Mouse (Mus musculus) CH12.LX (cell line): ENCODE results near the gene Ptch2. TPM values are rescaled to one million over a fixed set of nuclear protein-coding genes. Genes with fewer than 3 reads are reported as not detected.

Source experiments
- DNase-seq: peaks from one replicate; pipeline ENCODE4 v3.0.0-alpha.2; 2013; ENCODE audit errors: extremely low read depth
- H3K27ac ChIP-seq: 2 replicates; pipeline ENCODE4 v1.5.1; 2012; ENCODE audit warnings: low read depth, mild to moderate bottlenecking, control low read depth, moderate library complexity; ENCODE audit not compliant: insufficient read depth
- H3K27me3 ChIP-seq: replicated peaks from 2 replicates; pipeline ENCODE3; 2012; ENCODE audit warnings: inconsistent platforms
- H3K36me3 ChIP-seq, 2 experiments: replicated peaks in 1 of 2; 2 replicates each; pipeline versions ENCODE3 to v1.6.1; 2012; ENCODE audit warnings: inconsistent platforms in 1 of 2, low read length in 1 of 2, mild to moderate bottlenecking in 1 of 2, mixed read lengths in 1 of 2, moderate library complexity in 1 of 2; ENCODE audit not compliant: control insufficient read depth in 1 of 2, insufficient read depth in 1 of 2
- H3K4me1 ChIP-seq, 2 experiments: 2 replicates each; pipeline ENCODE4 v1.6.1; 2012; ENCODE audit warnings: inconsistent platforms in 1 of 2, moderate library complexity in 1 of 2; ENCODE audit not compliant: insufficient read depth in 2 of 2, control insufficient read depth in 1 of 2
- H3K4me2 ChIP-seq: 2 replicates; pipeline ENCODE4 v1.6.1; 2012; ENCODE audit warnings: low read depth, mild to moderate bottlenecking, control low read depth; ENCODE audit not compliant: poor library complexity, insufficient read depth, severe bottlenecking
- H3K4me3 ChIP-seq, 3 experiments: fragments of 150-350 bp in 1 of 3; sonication (generic) in 1 of 3; replicated peaks in 1 of 3; 2 replicates each; pipeline versions ENCODE3 to v1.5.1; 2011 to 2012; ENCODE audit warnings: low read depth in 2 of 3, low read length in 2 of 3, mild to moderate bottlenecking in 2 of 3, moderate library complexity in 2 of 3, control low read depth in 1 of 3, improper control_type of control experiment in 1 of 3, inconsistent platforms in 1 of 3, mixed read lengths in 1 of 3; ENCODE audit not compliant: poor library complexity in 1 of 3
- H3K79me2 ChIP-seq: replicated peaks from 2 replicates; pipeline ENCODE4 v1.6.1; 2012; ENCODE audit warnings: mild to moderate bottlenecking, moderate library complexity; ENCODE audit not compliant: control insufficient read depth, poor library complexity, insufficient read depth, severe bottlenecking; ENCODE audit errors: extremely low read depth
- H3K9ac ChIP-seq: 2 replicates; pipeline ENCODE4 v1.6.1; 2012; ENCODE audit warnings: low read depth, mild to moderate bottlenecking, control low read depth, moderate library complexity; ENCODE audit not compliant: insufficient read depth
- H3K9me3 ChIP-seq: replicated peaks from 2 replicates; pipeline ENCODE3; 2012; ENCODE audit warnings: low read length, inconsistent platforms, mixed read lengths
- BHLHE40 ChIP-seq: IDR thresholded peaks from 2 replicates; pipeline ENCODE4 v1.6.1; 2011; ENCODE audit warnings: mild to moderate bottlenecking, low read depth, low read length, improper control_type of control experiment
- CHD1 ChIP-seq: IDR thresholded peaks from 2 replicates; pipeline ENCODE4 v1.6.1; 2012; ENCODE audit warnings: low read depth, low read length, improper control_type of control experiment, inconsistent platforms
- CHD2 ChIP-seq: IDR thresholded peaks from 2 replicates; pipeline ENCODE4 v1.6.1; 2011; ENCODE audit warnings: low read length, improper control_type of control experiment
- CTCF ChIP-seq, 2 experiments: IDR thresholded peaks in 1 of 2; conservative IDR thresholded peaks in 1 of 2; 2 replicates each; pipeline ENCODE4 v1.5.1; 2011 to 2012; ENCODE audit warnings: low read depth in 2 of 2, low read length in 2 of 2, improper control_type of control experiment in 1 of 2, inconsistent platforms in 1 of 2, mild to moderate bottlenecking in 1 of 2, moderate library complexity in 1 of 2
- E2F4 ChIP-seq: IDR thresholded peaks from 2 replicates; pipeline ENCODE4 v1.6.1; 2011; ENCODE audit warnings: low read depth, low read length, improper control_type of control experiment; ENCODE audit not compliant: insufficient replicate concordance
- ELF1 ChIP-seq: IDR thresholded peaks from 2 replicates; pipeline ENCODE4 v1.6.1; 2014; ENCODE audit warnings: low read depth, mild to moderate bottlenecking, inconsistent platforms, low read length, improper control_type of control experiment
- EP300 ChIP-seq: IDR thresholded peaks from 2 replicates; pipeline ENCODE4 v1.6.1; 2011; ENCODE audit warnings: low read length, improper control_type of control experiment
- ETS1 ChIP-seq: conservative IDR thresholded peaks from 2 replicates; pipeline ENCODE4 v1.6.1; 2012; ENCODE audit warnings: low read depth, mild to moderate bottlenecking, inconsistent platforms, low read length, improper control_type of control experiment, moderate library complexity
- GABPA ChIP-seq: IDR thresholded peaks from 2 replicates; pipeline ENCODE4 v1.6.1; 2012; ENCODE audit warnings: low read depth, low read length, improper control_type of control experiment, inconsistent platforms; ENCODE audit not compliant: insufficient replicate concordance
- HCFC1 ChIP-seq: IDR thresholded peaks from 2 replicates; pipeline ENCODE4 v1.6.1; 2012; ENCODE audit warnings: low read depth, mild to moderate bottlenecking, inconsistent platforms, low read length, improper control_type of control experiment
- IRF4 ChIP-seq: IDR thresholded peaks from 2 replicates; pipeline ENCODE4 v1.6.1; 2014; ENCODE audit warnings: low read depth, mild to moderate bottlenecking, inconsistent platforms, low read length, improper control_type of control experiment
- JUN ChIP-seq: IDR thresholded peaks from 2 replicates; pipeline ENCODE4 v1.6.1; 2011; ENCODE audit warnings: low read depth, mild to moderate bottlenecking, low read length, improper control_type of control experiment, moderate library complexity; ENCODE audit not compliant: insufficient read depth
- JUND ChIP-seq: conservative IDR thresholded peaks from 2 replicates; pipeline ENCODE4 v1.6.1; 2011; ENCODE audit warnings: low read depth, low read length, improper control_type of control experiment
- KAT2A ChIP-seq: IDR thresholded peaks from 2 replicates; pipeline ENCODE4 v1.6.1; 2012; ENCODE audit warnings: low read length, improper control_type of control experiment, inconsistent platforms; ENCODE audit not compliant: insufficient replicate concordance
- MAFK ChIP-seq: IDR thresholded peaks from 2 replicates; pipeline ENCODE4 v1.6.1; 2011; ENCODE audit warnings: low read length, improper control_type of control experiment; ENCODE audit not compliant: insufficient replicate concordance
- MAX ChIP-seq: IDR thresholded peaks from 2 replicates; pipeline ENCODE4 v1.6.1; 2011; ENCODE audit warnings: low read length, improper control_type of control experiment
- MAZ ChIP-seq: IDR thresholded peaks from 2 replicates; pipeline ENCODE4 v1.6.1; 2012; ENCODE audit warnings: low read depth, mild to moderate bottlenecking, inconsistent platforms, low read length, improper control_type of control experiment, moderate library complexity
- MEF2A ChIP-seq: IDR thresholded peaks from 2 replicates; pipeline ENCODE4 v1.6.1; 2014; ENCODE audit warnings: low read depth, mild to moderate bottlenecking, inconsistent platforms, low read length, improper control_type of control experiment, borderline replicate concordance
- MXI1 ChIP-seq: IDR thresholded peaks from 2 replicates; pipeline ENCODE4 v1.6.1; 2011; ENCODE audit warnings: mild to moderate bottlenecking, low read depth, low read length, improper control_type of control experiment
- MYC ChIP-seq: IDR thresholded peaks from 2 replicates; pipeline ENCODE4 v1.6.1; 2011; ENCODE audit warnings: low read depth, mild to moderate bottlenecking, improper control_type of control experiment, low read length
- NELFE ChIP-seq: IDR thresholded peaks from 2 replicates; pipeline ENCODE4 v1.6.1; 2011; ENCODE audit warnings: low read depth, low read length, improper control_type of control experiment
- NRF1 ChIP-seq: IDR thresholded peaks from 2 replicates; pipeline ENCODE4 v1.6.1; 2014; ENCODE audit warnings: low read depth, mild to moderate bottlenecking, inconsistent platforms, low read length, improper control_type of control experiment, moderate library complexity
- PAX5 ChIP-seq: IDR thresholded peaks from 2 replicates; pipeline ENCODE4 v1.6.1; 2012; ENCODE audit warnings: low read length, inconsistent platforms, mixed read lengths
- POLR2A ChIP-seq: IDR thresholded peaks from 2 replicates; pipeline ENCODE4 v1.6.1; 2011; ENCODE audit warnings: low read depth, mild to moderate bottlenecking, improper control_type of control experiment, low read length
- POLR2AphosphoS2 ChIP-seq: IDR thresholded peaks from 2 replicates; pipeline ENCODE4 v1.6.1; 2011; ENCODE audit warnings: low read depth, low read length, improper control_type of control experiment
- RAD21 ChIP-seq: IDR thresholded peaks from 2 replicates; pipeline ENCODE4 v1.6.1; 2011; ENCODE audit warnings: low read depth, mild to moderate bottlenecking, low read length, improper control_type of control experiment, moderate library complexity
- RCOR1 ChIP-seq: conservative IDR thresholded peaks from 2 replicates; pipeline ENCODE4 v1.6.1; 2012; ENCODE audit warnings: low read depth, mild to moderate bottlenecking, inconsistent platforms, low read length, improper control_type of control experiment
- SIN3A ChIP-seq: IDR thresholded peaks from 2 replicates; pipeline ENCODE4 v1.6.1; 2012; ENCODE audit warnings: low read length, improper control_type of control experiment, inconsistent platforms
- SMC3 ChIP-seq: IDR thresholded peaks from 2 replicates; pipeline ENCODE4 v1.6.1; 2011; ENCODE audit warnings: low read depth, low read length, improper control_type of control experiment
- TBP ChIP-seq: conservative IDR thresholded peaks from 2 replicates; pipeline ENCODE4 v1.6.1; 2011; ENCODE audit warnings: low read depth, low read length, improper control_type of control experiment
- TCF12 ChIP-seq: IDR thresholded peaks from 2 replicates; pipeline ENCODE4 v1.6.1; 2014; ENCODE audit warnings: low read depth, mild to moderate bottlenecking, inconsistent platforms, low read length, improper control_type of control experiment
- UBTF ChIP-seq: IDR thresholded peaks from 2 replicates; pipeline ENCODE4 v1.6.1; 2012; ENCODE audit warnings: low read depth, mild to moderate bottlenecking, inconsistent platforms, low read length, improper control_type of control experiment, moderate library complexity
- USF1 ChIP-seq: IDR thresholded peaks from 2 replicates; pipeline ENCODE4 v1.6.1; 2014; ENCODE audit warnings: low read depth, mild to moderate bottlenecking, inconsistent platforms, low read length, improper control_type of control experiment
- USF2 ChIP-seq: conservative IDR thresholded peaks from 2 replicates; pipeline ENCODE4 v1.6.1; 2011; ENCODE audit warnings: low read depth, low read length, improper control_type of control experiment
- ZC3H11A ChIP-seq: IDR thresholded peaks from 2 replicates; pipeline ENCODE4 v1.6.1; 2012; ENCODE audit warnings: low read depth, mild to moderate bottlenecking, inconsistent platforms, low read length, improper control_type of control experiment
- ZKSCAN1 ChIP-seq: IDR thresholded peaks from 2 replicates; pipeline ENCODE4 v1.6.1; 2012; ENCODE audit warnings: low read depth, inconsistent platforms, low read length, improper control_type of control experiment, borderline replicate concordance
- ZMIZ1 ChIP-seq: IDR thresholded peaks from 2 replicates; pipeline ENCODE4 v1.6.1; 2012; ENCODE audit warnings: low read depth, mild to moderate bottlenecking, inconsistent platforms, low read length, improper control_type of control experiment
- ZNF384 ChIP-seq: IDR thresholded peaks from 2 replicates; pipeline ENCODE4 v1.6.1; 2012; ENCODE audit warnings: low read depth, low read length, improper control_type of control experiment, inconsistent platforms
- dilution Hi-C: fragments of 300-500 bp; cut with MboI; formaldehyde crosslinking; loops from 2 replicates; pipeline ENCODE4 v1.14.3; 2020; ENCODE audit warnings: low sequenced_read_pairs; ENCODE audit not compliant: extremely low pct_unique_long_range_greater_than_20kb, extremely low pct_ligation_motif_present
- in situ Hi-C: fragments of 300-500 bp; cut with MboI; formaldehyde crosslinking; loops from 3 replicates; pipeline ENCODE4 v1.14.3; 2019; ENCODE audit warnings: low sequenced_read_pairs, low pct_ligation_motif_present, low pct_unique_long_range_greater_than_20kb, mixed read lengths
- polyA plus RNA-seq: library from polyadenylated mRNA; unstranded; fragments of >175 nt; gene quantifications from 2 replicates; pipeline ENCODE4 v1.2.1, GENCODE M21; 2012; ENCODE audit warnings: low read depth; ENCODE audit not compliant: insufficient read length
- total RNA-seq, 2 experiments: library from RNA; depleted of rRNA; stranded (reverse); fragments of 300-350 nt in 1 of 2; fragments of >200 nt in 1 of 2; gene quantifications; 2 replicates each; pipeline ENCODE4 v1.2.3; 2012 to 2014

Gene Ptch2
- total and polyA plus RNA-seq, 3 experiments: 0.21 to 0.79 TPM; not detected in 1

- Histone ChIP-seq H3K9ac (peak within 1 kb of the TSS; percentile 87), H3K4me2 (peak within 1 kb of the TSS; percentile 65; the same call in 1 of the 2 replicates), H3K36me3 (peaks cover 53 to 69% of the 10 kb centered on the region in 2 experiments), H3K4me3 (peak within 1 kb of the TSS; percentile 97 to 100 (median 100)), H3K9me3 (no peaks in the 10 kb centered on the region), H3K4me1 (peaks cover 10 to 27% of the 10 kb centered on the region in 2 experiments), H3K79me2 (peaks cover 37% of the 10 kb centered on the region), H3K27ac (peak within 1 kb of the TSS; percentile 57), H3K27me3 (no peaks in the 10 kb centered on the region)
- in situ Hi-C loops (no loop called here), dilution Hi-C loops (no loop called here)
- TF ChIP-seq BHLHE40 (0 out of 2 replicates have a peak, but pooled peaks have one; percentile 17), NELFE (peak; percentile 97), NRF1 (peak; percentile 46), USF1 (no peak), ELF1 (peak; percentile 81), ZMIZ1 (peak; percentile 92), IRF4 (no peak), MEF2A (0 out of 2 replicates have a peak, but pooled peaks have one; percentile 33), PAX5 (no peak), HCFC1 (peak; percentile 76), ETS1 (no peak), SIN3A (no peak; the same call in 1 of the 2 replicates), MYC (peak; percentile 91), ZC3H11A (no peak), KAT2A (peak; percentile 90), JUN (no peak), GABPA (no peak), JUND (no peak), CHD2 (no peak), UBTF (peak; percentile 58; the same call in 1 of the 2 replicates), MXI1 (peak; percentile 75), MAX (peak; percentile 77), USF2 (no peak), SMC3 (no peak), CTCF (conservative IDR thresholded peaks at IDR 0.05 in 1 of 2, IDR thresholded peaks at IDR 0.05 in 1 of 2; ENCODE audit: low read depth in 2 of 2, low read length in 2 of 2) (no peak), TCF12 (peak; percentile 98), CHD1 (no peak), RCOR1 (no peak), TBP (peak; percentile 89), MAZ (no peak), E2F4 (no peak), POLR2AphosphoS2 (peak; percentile 87; the same call in 1 of the 2 replicates), RAD21 (no peak), POLR2A (peak; percentile 95), EP300 (no peak), ZNF384 (no peak), MAFK (no peak), ZKSCAN1 (no peak)
- peak; percentile 89 for DNase-seq
Measured at GRCm38 (mm10) chr4:117155792-117156355, 60.0 kb downstream of the Ptch2 start, which contains the start of gene Rps8. Gene Rps8 (minus strand): TSS chr4:117156243.
